ENCODE assay signal across 8 mouse cellular contexts in the genomic region with DNA sequence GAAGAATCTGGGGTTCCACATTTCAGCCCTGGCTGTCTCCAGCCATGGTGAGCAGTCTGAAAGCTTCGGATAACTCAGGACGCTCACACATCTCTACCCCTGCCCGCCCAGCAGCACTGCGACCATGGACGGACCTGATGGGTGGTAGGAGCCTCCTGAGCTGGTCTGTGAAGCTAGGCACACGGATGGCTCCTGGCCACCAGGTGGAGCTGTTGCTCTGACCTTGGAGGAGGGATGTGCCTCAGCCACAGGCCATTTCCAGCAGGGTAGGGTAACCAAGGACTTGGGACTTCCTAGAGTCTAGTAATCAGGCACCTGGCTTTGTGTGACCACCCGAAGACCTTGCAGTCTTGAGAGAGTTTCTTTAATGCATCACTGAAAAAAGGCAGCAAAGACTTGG. TPM values are rescaled to one million over a fixed set of nuclear protein-coding genes. Genes with fewer than 3 reads are reported as not detected.
A peak's percentile ranks its signal among the peaks of the same experiment; 100 is the strongest.
DNase-seq lines count a peak whose midpoint lies in the region; ATAC-seq and TF ChIP-seq lines count a peak whose summit lies in the region.

No protein-coding gene starts in this region.

- no peak for TF ChIP-seq POLR2A in cerebellum, adult 2 months (IDR thresholded peaks at IDR 0.05; ENCODE audit: borderline replicate concordance, insufficient read depth, low read length)

- H3K4me2 ChIP-seq in hindbrain, embryonic 12.5 days (replicated peaks): no peak overlapping the region

- H3K4me1 ChIP-seq in cerebellum, adult 2 months (ENCODE audit: control insufficient read depth, insufficient read depth, low read length): peaks cover 8% of the 10 kb centered on the region; the same call in 1 of the 2 replicates
- H3K4me1 ChIP-seq in hindbrain, embryonic 12.5 days: peaks cover 23% of the 10 kb centered on the region; the same call in 1 of the 2 replicates

- ATAC-seq in hindbrain, embryonic 12.5 days (ENCODE audit: low FRiP score): 0 out of 2 replicates have a peak, but pooled peaks have one; percentile 27

- WGBS in cerebellum, adult 2 months: 10% methylated on average over 7 of the region's 7 CpGs
- 15% methylated on average over 7 of the region's 7 CpGs for WGBS in hindbrain, embryonic 12.5 days

- no peak overlapping the region for H3K9ac ChIP-seq in hindbrain, embryonic 12.5 days

- no peak overlapping the region for H3K4me3 ChIP-seq in cerebellum, adult 2 months (replicated peaks; ENCODE audit: insufficient read depth, low read depth, low read length)
- H3K4me3 ChIP-seq in hindbrain, embryonic 12.5 days: no peak overlapping the region

- no peaks in the 10 kb centered on the region for H3K9me3 ChIP-seq in hindbrain, embryonic 12.5 days (replicated peaks)

- H3K27ac ChIP-seq in cerebellum, adult 2 months (ENCODE audit: insufficient read depth, low read length): no peak overlapping the region
- H3K27ac ChIP-seq in hindbrain, embryonic 12.5 days: no peak overlapping the region

- H3K27me3 ChIP-seq in cerebellum, adult 2 months (ENCODE audit: control insufficient read depth, insufficient read depth, low read length): no peaks in the 10 kb centered on the region
- H3K27me3 ChIP-seq in hindbrain, embryonic 12.5 days: no peaks in the 10 kb centered on the region

- peaks cover 5% of the 10 kb centered on the region; the same call in 1 of the 2 replicates for H3K36me3 ChIP-seq in hindbrain, embryonic 12.5 days

- peak; percentile 92 for DNase-seq in MN1 (ENCODE audit: low spot score)
- DNase-seq in cerebellum, adult 2 months: peak; percentile 85 to 93
- peak; percentile 89 for DNase-seq in forelimb bud, embryonic 11.5 days (ENCODE audit: low read depth, low spot score)
- peak; percentile 71 for DNase-seq in layer of hippocampus, adult 9-11 months
- DNase-seq in lung, postnatal 10 days: peak; percentile 91
- peak; percentile 86 for DNase-seq in ovary, postnatal 14 days (ENCODE audit: low spot score)
- DNase-seq in thymus, postnatal 10 days (ENCODE audit: low spot score in 2 of 2): peak; percentile 57 to 85

- TF ChIP-seq CTCF in cerebellum, adult 2 months (IDR thresholded peaks at IDR 0.05; ENCODE audit: borderline replicate concordance, insufficient read depth, low read depth, low read length): peak; percentile 100

RNA-seq across cellular contexts. Expression of gene Cmtm3, which starts 4.7 kb away (rescaled TPM):
- polyA plus RNA-seq in cerebellum, adult 2 months (2012; rRNA removed): 16.9 and 18.6 TPM in 2 replicates
- 84.4 and 92.5 TPM in 2 replicates for polyA plus RNA-seq in hindbrain, embryonic 12.5 days (2016; fragmentation: Nextera tagmentation; extraction: Ambion mirVana)

RNA-seq across cellular contexts. Expression of gene Cmtm2b, which starts 21.9 kb away (rescaled TPM):
- polyA plus RNA-seq in cerebellum, adult 2 months (2012; rRNA removed): not detected in 2 replicates
- polyA plus RNA-seq in hindbrain, embryonic 12.5 days (2016; fragmentation: Nextera tagmentation; extraction: Ambion mirVana): not detected in 2 replicates

RNA-seq across cellular contexts. Expression of gene Gm11020, which starts 22.6 kb away (rescaled TPM):
- not detected in 2 replicates for polyA plus RNA-seq in cerebellum, adult 2 months (2012; rRNA removed)
- polyA plus RNA-seq in hindbrain, embryonic 12.5 days (2016; fragmentation: Nextera tagmentation; extraction: Ambion mirVana): not detected in 2 replicates

RNA-seq across cellular contexts. Expression of gene Cmtm1, which starts 34.0 kb away (rescaled TPM):
- not detected in 2 replicates for polyA plus RNA-seq in cerebellum, adult 2 months (2012; rRNA removed)
- polyA plus RNA-seq in hindbrain, embryonic 12.5 days (2016; fragmentation: Nextera tagmentation; extraction: Ambion mirVana): not detected in 2 replicates

RNA-seq across cellular contexts. Expression of gene Gm45711, which starts 34.1 kb away (rescaled TPM):
- polyA plus RNA-seq in cerebellum, adult 2 months (2012; rRNA removed): not detected in 2 replicates
- polyA plus RNA-seq in hindbrain, embryonic 12.5 days (2016; fragmentation: Nextera tagmentation; extraction: Ambion mirVana): not detected in 2 replicates
